Mouse (Mus musculus) cerebellum, adult 2 months (tissue): ENCODE measurements around the gene C1rb.
"Not testable (repeated sequence)": the region's sequence is repeated elsewhere in the genome, so short reads cannot be mapped to it uniquely, and the experiment has no call there.

ENCODE experiments used
- CTCF ChIP-seq: fragments of 200-500 bp; IDR thresholded peaks from 2 replicates; pipeline ENCODE4 v1.5.1; 2011; ENCODE audit warnings: low read depth, mild to moderate bottlenecking, control low read depth, low read length, moderate library complexity, borderline replicate concordance; ENCODE audit not compliant: insufficient read depth
- POLR2A ChIP-seq: fragments of 200-500 bp; IDR thresholded peaks from 2 replicates; pipeline ENCODE4 v1.6.1; 2011; ENCODE audit warnings: low read length, control low read depth, borderline replicate concordance; ENCODE audit not compliant: insufficient read depth

DNA sequence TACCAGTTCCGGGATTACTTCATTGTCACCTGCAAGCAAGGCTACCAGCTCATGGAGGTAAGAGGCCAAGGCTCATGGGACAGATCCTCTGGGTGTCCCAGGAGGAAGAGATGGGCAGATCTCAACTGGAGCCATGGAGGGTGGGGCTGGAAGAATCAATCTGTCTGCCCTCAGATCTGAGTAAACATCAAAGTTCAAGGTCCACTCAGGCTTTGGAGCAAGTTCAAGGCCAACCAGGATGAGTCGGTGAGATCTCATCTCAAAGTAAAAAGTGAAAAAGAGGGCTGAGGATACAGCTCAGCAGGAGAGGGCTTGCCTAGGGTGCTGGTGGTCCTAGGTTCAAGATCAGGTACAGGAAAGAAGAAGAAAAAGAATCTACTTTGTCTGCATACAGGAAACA lies 8.5 kb upstream of the C1rb start:
- not testable (repeated sequence) for TF ChIP-seq POLR2A, CTCF
